In the genomic region with DNA sequence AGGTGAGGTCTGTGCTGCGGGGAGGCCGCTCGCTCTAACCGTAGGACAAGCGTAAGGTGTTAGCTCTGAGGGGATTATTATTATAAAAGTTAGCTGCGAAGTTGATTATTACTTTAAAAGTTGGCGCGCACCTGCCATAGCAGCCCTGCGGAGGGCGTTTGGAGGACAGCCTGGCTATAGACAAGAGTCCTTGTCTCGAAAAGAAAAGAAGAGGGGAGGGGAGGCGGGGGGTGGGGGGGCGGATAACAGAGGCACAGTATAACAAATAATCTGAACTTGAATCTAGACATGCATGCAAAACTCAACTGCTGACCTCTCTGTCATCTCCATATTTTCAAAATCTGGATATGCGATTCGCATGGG, we compare ENCODE assay signal across 8 mouse cellular contexts. TPM values are rescaled to one million over a fixed set of nuclear protein-coding genes. Genes with fewer than 3 reads are reported as not detected.
DNase-seq lines count a peak whose midpoint lies in the region; ATAC-seq and TF ChIP-seq lines count a peak whose summit lies in the region.

No protein-coding gene starts in this region.

- intact Hi-C loops in left cerebral cortex, postnatal 36 days (cut with DNase I) = no loop called here

- TF ChIP-seq CTCF in bone marrow macrophage, adult 2 months (IDR thresholded peaks at IDR 0.05; ENCODE audit: low read depth, low read length) = no peak

- H3K36me3 ChIP-seq in kidney, embryonic 14.5 days (ENCODE audit: control insufficient read depth, insufficient read depth, low read length) = peaks cover 22% of the 10 kb centered on the region
- H3K36me3 ChIP-seq in hindbrain, embryonic 13.5 days = no peaks in the 10 kb centered on the region; the same call in 1 of the 2 replicates
- H3K36me3 ChIP-seq in midbrain, embryonic 12.5 days = peaks cover 19% of the 10 kb centered on the region

- no peaks in the 10 kb centered on the region for H3K9me3 ChIP-seq in kidney, embryonic 14.5 days (ENCODE audit: control insufficient read depth, low read length)
- H3K9me3 ChIP-seq in hindbrain, embryonic 13.5 days = no peaks in the 10 kb centered on the region
- no peaks in the 10 kb centered on the region for H3K9me3 ChIP-seq in midbrain, embryonic 12.5 days

- no peak for DNase-seq in kidney, postnatal 14 days
- no peak for DNase-seq in right cerebral cortex, postnatal 36 days (ENCODE audit: low spot score in 2 of 2)
- no peak for DNase-seq in cerebellum, adult 11 months
- no peak for DNase-seq in left cerebral cortex, postnatal 36 days (ENCODE audit: low spot score in 2 of 2)

- H3K9ac ChIP-seq in kidney, embryonic 14.5 days (ENCODE audit: low read depth, low read length) = peak overlapping the region; percentile 56; the same call in 1 of the 2 replicates
- peak overlapping the region; percentile 44; the same call in 1 of the 2 replicates for H3K9ac ChIP-seq in hindbrain, embryonic 13.5 days
- H3K9ac ChIP-seq in midbrain, embryonic 12.5 days (replicated peaks) = peak overlapping the region; percentile 38; the same call in 1 of the 2 replicates

- ATAC-seq in kidney, embryonic 14.5 days (ENCODE audit: low FRiP score, low TSS enrichment) = no peak
- no peak for ATAC-seq in hindbrain, embryonic 13.5 days (ENCODE audit: low FRiP score)
- peak; percentile 71 for ATAC-seq in midbrain, embryonic 12.5 days (ENCODE audit: low FRiP score, low read depth)

- peak overlapping the region; percentile 92 for H3K4me3 ChIP-seq in kidney, embryonic 14.5 days (ENCODE audit: low read length)
- H3K4me3 ChIP-seq in bone marrow macrophage, adult 2 months (ENCODE audit: insufficient read depth, low read length) = peak overlapping the region; percentile 80
- peak overlapping the region; percentile 63 for H3K4me3 ChIP-seq in hindbrain, embryonic 13.5 days
- peak overlapping the region; percentile 75 for H3K4me3 ChIP-seq in midbrain, embryonic 12.5 days

- peak overlapping the region; percentile 60 for H3K4me2 ChIP-seq in kidney, embryonic 14.5 days (replicated peaks; ENCODE audit: low read depth, low read length)
- peak overlapping the region; percentile 86 for H3K4me2 ChIP-seq in hindbrain, embryonic 13.5 days
- peak overlapping the region; percentile 86 for H3K4me2 ChIP-seq in midbrain, embryonic 12.5 days (replicated peaks)

- H3K27ac ChIP-seq in kidney, embryonic 14.5 days (ENCODE audit: low read depth, low read length) = no peak overlapping the region
- no peak overlapping the region for H3K27ac ChIP-seq in bone marrow macrophage, adult 2 months (ENCODE audit: insufficient read depth, low read depth, low read length)
- H3K27ac ChIP-seq in hindbrain, embryonic 13.5 days = no peak overlapping the region
- H3K27ac ChIP-seq in midbrain, embryonic 12.5 days (replicated peaks) = peak overlapping the region; percentile 25; the same call in 1 of the 2 replicates

- H3K27me3 ChIP-seq in kidney, embryonic 14.5 days (ENCODE audit: control insufficient read depth, insufficient read depth, low read length) = no peaks in the 10 kb centered on the region
- H3K27me3 ChIP-seq in hindbrain, embryonic 13.5 days = no peaks in the 10 kb centered on the region
- H3K27me3 ChIP-seq in midbrain, embryonic 12.5 days = no peaks in the 10 kb centered on the region

- WGBS in kidney, embryonic 14.5 days = 1% methylated on average over 15 of the region's 15 CpGs
- WGBS in hindbrain, embryonic 13.5 days = 2% methylated on average over 15 of the region's 15 CpGs
- under 1% methylated on average over 14 of the region's 15 CpGs for WGBS in midbrain, embryonic 12.5 days

- no peak for TF ChIP-seq POLR2A in bone marrow macrophage, adult 2 months (IDR thresholded peaks at IDR 0.05; ENCODE audit: borderline replicate concordance, low read depth, low read length)

- H3K4me1 ChIP-seq in kidney, embryonic 14.5 days (ENCODE audit: control insufficient read depth, insufficient read depth, low read length) = peaks cover 15% of the 10 kb centered on the region
- H3K4me1 ChIP-seq in bone marrow macrophage, adult 2 months (ENCODE audit: control insufficient read depth, insufficient read depth, low read length) = peaks cover 4% of the 10 kb centered on the region; the same call in 1 of the 2 replicates
- H3K4me1 ChIP-seq in hindbrain, embryonic 13.5 days (replicated peaks) = peaks cover 28% of the 10 kb centered on the region
- peaks cover 35% of the 10 kb centered on the region for H3K4me1 ChIP-seq in midbrain, embryonic 12.5 days

RNA-seq across cellular contexts. Expression of gene Cenpf, which starts 0.5 kb away (rescaled TPM):
- 87.3 and 98.8 TPM in 2 replicates for polyA plus RNA-seq in kidney, embryonic 14.5 days (2014; fragmentation: Nextera tagmentation; extraction: Ambion mirVana)
- polyA plus RNA-seq in bone marrow macrophage, adult 2 months (2012; ENCODE audit: insufficient read depth, insufficient read length, missing spikeins) = 15.7 and 17.7 TPM in 2 replicates
- 26.8 and 28.4 TPM in 2 replicates for polyA plus RNA-seq in hindbrain, embryonic 13.5 days (2015; fragmentation: Nextera tagmentation; extraction: Ambion mirVana)
- 125 and 128 TPM in 2 replicates for polyA plus RNA-seq in midbrain, embryonic 12.5 days (2016; fragmentation: Nextera tagmentation; extraction: Ambion mirVana)
- total RNA-seq in left cerebral cortex, postnatal 36 days (2021) = 1 to 10 TPM in 1 of 2 experiments, under 1 TPM in 1; 0.69 to 1.5 TPM

RNA-seq across cellular contexts. Expression of gene Ptpn14, which starts 39.7 kb away (rescaled TPM):
- polyA plus RNA-seq in kidney, embryonic 14.5 days (2014; fragmentation: Nextera tagmentation; extraction: Ambion mirVana) = 13.3 and 21.1 TPM in 2 replicates
- polyA plus RNA-seq in bone marrow macrophage, adult 2 months (2012; ENCODE audit: insufficient read depth, insufficient read length, missing spikeins) = 0.33 and 0.50 TPM in 2 replicates
- 1.9 TPM in 2 replicates for polyA plus RNA-seq in hindbrain, embryonic 13.5 days (2015; fragmentation: Nextera tagmentation; extraction: Ambion mirVana)
- 4.0 and 4.3 TPM in 2 replicates for polyA plus RNA-seq in midbrain, embryonic 12.5 days (2016; fragmentation: Nextera tagmentation; extraction: Ambion mirVana)
- 10 to 100 TPM in 1 of 2 experiments, 1 to 10 TPM in 1; 8.0 to 16.9 TPM for total RNA-seq in left cerebral cortex, postnatal 36 days (2021)
